Mouse (Mus musculus): ENCODE data around the gene Limch1.

Limch1 gene

DNA sequence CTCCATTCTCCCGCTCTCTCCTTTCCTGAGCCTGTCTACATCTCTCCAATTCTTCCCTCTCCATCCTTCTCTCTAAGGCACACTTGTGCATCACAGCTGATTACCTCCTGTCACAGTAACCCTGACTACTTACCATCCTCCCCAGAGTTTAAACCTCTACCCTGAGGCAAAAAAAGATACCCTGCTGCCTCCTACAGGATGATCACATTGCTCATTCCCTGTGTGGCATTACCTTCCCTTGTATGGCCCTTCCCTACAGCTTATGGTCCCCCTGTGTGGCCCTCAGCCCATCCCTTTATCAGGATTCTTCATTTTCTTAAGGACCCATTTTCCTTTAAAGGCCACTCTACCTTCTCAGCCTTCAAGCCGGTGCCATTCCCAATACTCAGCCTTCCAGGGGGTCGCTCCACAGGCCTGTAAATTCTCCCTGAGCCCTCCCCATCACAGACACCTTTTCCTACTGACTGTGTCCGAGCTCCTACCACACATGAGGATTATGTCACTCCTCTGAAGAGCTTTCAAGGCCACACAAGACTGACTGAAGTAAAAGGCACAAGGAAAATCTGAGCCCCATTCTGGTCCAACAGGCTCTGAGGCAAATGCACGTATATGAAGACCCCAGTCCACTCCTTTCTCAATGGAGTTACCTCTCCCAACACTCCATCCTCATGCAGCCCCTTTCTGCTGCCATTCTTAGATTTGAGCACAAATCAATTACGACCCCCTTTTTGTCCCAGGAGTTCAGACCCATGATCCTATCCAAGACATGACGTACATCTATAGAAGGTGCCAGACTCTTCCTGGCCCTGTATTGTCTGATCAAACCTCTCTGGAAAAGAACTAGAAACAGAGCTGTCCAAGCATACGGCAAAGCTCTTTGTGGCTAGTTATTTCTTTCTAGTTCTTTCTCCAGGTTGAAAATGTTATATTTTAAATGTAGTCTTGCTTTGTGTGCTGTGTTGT, 172.0 kb downstream of the Limch1 start:
- intact Hi-C loops (cut with DNase I), result no loop called here

GRCm38 (mm10) chr5:66918316-66919305, 173.0 kb downstream of the Limch1 start:
- intact Hi-C loops (cut with DNase I), result no loop called here

DNA sequence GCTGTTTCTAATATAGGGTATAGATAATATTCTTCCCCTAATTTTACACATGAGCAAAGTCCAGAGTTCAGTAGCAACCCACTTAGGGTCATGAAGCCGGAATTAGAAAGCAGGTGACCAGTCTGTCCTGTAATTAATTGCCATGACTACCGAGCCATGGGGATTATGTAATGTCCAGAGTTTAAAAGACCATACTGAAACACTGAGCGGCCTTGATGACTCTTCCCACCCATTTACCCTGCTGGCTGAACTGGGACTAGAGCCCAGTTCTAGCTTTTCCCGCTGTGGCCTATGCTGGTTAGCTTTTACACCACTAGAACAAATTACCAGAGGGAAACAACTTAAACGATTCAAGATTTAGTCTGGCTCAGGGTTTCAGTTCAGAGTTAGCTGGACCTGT, 177.0 kb downstream of the Limch1 start:
- intact Hi-C loops (cut with DNase I), result no loop called here

DNA sequence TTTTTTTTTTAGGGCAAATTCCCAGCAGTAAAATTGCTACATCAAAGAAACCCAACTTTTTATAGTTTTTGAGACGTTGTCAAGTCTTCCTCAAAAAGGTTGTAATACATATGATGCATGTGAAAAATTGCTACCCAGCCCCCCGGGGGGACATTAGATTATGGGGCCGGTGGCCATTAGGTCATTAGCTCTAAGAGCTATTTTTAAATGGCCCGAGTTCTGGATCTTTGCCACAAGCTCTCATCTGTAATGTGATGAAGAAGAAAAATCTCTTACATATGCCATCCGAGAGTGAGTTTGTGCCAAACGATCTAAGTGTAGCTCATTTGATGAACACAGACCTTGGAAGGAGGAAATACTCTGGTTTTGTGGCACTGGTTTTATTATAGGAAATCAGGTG, 183.7 kb downstream of the Limch1 start:
- intact Hi-C loops (cut with DNase I), result no loop called here

GRCm38 (mm10) chr5:66933134-66933804, 187.6 kb downstream of the Limch1 start:
- intact Hi-C loops (cut with DNase I), result no loop called here

DNA sequence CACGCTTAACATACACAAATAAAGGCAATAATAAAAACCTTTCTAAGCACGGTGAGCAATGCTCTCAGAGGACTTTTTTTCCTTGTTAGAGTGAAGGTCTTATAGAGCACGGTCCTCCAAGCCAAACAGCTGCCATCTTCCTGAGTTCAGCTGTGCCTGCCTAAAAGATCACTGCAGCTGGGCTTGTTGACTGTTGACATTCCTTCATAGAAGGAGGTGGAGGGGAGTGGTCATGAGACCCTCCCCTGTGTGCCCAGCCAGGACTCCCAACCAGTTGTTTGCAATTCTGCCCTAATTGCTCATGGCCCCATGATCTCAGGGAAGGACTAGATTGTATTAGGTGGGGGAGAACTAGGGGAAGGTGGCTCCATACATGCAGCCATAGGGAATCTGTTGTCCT, 189.0 kb downstream of the Limch1 start:
- intact Hi-C loops (cut with DNase I), result no loop called here

- intact Hi-C loops (cut with DNase I), result loop anchor here (5.0 kb wide), 1 partner anchor 50 kb away; no protein-coding TSS in a partner anchor
Observed at GRCm38 (mm10) chr5:66937376-66937775, 191.7 kb downstream of the Limch1 start.

- intact Hi-C loops (cut with DNase I), result no loop called here
Observed at GRCm38 (mm10) chr5:66941710-66942450, 196.3 kb downstream of the Limch1 start.

DNA sequence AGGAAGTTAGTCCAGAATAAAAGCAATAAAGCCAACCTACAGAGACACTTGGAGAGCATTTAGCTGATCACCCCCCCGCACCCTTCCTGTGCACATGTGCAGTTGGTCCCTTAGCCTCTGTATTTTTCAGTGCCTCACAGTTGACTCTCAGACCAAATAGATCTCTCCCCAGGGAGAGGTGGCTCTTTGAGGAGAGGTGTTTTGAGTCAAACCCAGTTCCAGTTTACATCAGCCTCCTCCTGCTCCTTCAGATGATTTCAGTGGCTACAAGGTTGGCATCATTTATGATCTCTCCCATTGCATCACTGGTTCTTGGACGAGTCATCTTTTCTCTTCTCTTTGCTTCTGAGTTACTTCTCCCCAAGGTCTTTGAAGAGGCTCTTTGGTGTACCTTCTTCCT, 197.3 kb downstream of the Limch1 start:
- intact Hi-C loops (cut with DNase I), result no loop called here

GRCm38 (mm10) chr5:66943521-66943920, 197.9 kb downstream of the Limch1 start:
- intact Hi-C loops (cut with DNase I), result no loop called here

DNA sequence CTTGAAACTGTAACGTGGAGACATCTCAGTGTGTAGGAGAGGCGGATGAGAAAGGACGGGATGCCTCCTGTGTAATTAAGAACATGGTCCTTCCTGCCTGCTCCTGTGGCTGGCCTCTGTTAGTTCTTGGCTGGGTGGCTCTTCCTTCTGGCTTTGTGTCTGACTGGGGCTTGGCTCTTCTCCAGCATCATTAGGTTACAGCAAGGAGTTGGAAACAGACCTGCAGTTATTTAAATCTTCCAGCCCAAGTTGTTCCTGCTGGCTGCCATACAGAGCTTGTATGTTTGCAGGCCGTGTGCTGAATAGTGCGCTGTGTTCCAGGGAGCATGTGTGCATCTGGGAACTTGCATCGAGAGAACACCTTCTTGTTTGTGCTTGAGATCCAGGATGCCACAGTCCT, 202.3 kb downstream of the Limch1 start:
- intact Hi-C loops (cut with DNase I), result no loop called here

DNA sequence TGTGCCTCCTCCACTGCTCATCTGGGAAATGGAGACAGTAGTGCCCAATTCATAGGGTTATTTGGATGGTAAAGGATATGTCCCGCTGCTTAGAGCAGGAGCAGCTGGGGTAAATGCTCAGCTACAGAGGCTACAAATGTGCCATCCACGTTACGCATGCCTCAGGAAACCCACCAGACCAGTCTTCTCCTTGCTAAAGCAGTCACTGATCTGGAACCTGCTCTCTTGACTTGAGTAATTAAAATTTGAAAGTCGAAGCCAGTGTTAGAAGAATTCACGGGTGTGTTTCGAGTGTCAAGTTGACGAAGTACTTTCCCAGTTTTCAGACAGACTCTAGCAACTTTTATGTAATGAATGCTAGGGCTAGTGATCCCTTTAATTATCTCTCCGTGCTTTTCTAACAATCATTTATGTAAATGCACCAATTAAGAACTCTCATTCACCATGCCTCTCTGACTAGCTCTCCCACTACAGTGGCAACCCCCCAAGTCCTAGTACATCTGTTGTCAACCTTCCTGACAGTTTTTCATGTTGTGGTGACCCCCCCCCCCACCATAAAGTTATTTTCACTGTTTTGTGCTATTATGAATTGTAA, 203.6 kb downstream of the Limch1 start:
- intact Hi-C loops (cut with DNase I), result no loop called here

GRCm38 (mm10) chr5:66953375-66953774, 207.7 kb downstream of the Limch1 start:
- intact Hi-C loops (cut with DNase I), result no loop called here

DNA sequence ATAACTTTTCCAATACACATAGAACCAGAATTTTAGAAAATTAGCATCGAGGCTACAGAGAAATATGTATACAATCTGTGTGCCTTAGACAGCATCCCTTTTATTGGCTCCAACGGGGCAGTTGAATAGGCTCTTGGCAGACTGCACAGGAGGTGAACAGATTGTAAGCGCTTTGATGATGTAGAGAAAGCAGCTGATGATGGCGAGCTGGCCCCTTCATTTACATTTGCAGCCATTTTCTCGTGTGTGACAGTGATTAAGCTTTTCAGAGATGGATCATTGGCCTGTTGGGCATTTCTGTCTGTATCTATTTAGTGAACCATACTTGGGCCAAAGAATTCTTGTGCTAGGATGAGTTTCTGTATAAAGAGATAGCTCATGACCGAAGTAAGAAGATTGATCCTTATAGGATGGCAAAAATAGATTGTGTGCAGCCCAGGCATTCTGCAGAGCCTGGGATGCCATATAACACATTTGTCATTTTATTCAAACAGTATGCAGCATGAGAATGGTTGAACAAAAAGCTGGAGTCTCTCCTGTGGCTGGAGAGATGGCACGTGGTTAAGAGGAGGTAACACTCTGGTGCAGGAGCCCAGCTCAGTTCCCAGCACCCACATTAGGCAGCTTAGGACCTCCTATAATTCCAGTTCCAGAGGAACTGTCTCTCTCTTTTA, 208.5 kb downstream of the Limch1 start:
- intact Hi-C loops (cut with DNase I), result no loop called here

GRCm38 (mm10) chr5:66955245-66955644, 209.6 kb downstream of the Limch1 start:
- intact Hi-C loops (cut with DNase I), result no loop called here

GRCm38 (mm10) chr5:66957656-66958055, 212.0 kb downstream of the Limch1 start:
- intact Hi-C loops (cut with DNase I), result no loop called here

GRCm38 (mm10) chr5:66958118-66958517, 212.5 kb downstream of the Limch1 start:
- intact Hi-C loops (cut with DNase I), result no loop called here

- intact Hi-C loops (cut with DNase I), result no loop called here
Observed at GRCm38 (mm10) chr5:66959968-66960367, 214.3 kb downstream of the Limch1 start.

GRCm38 (mm10) chr5:66965442-66965841, 219.8 kb downstream of the Limch1 start:
- intact Hi-C loops (cut with DNase I), result no loop called here

- intact Hi-C loops (cut with DNase I), result no loop called here
Observed at GRCm38 (mm10) chr5:66967147-66967546, 221.5 kb downstream of the Limch1 start.

All from adrenal gland (tissue).